30 mouse cellular contexts compared by ENCODE assay signal in genomic region chr9:113783674-113784073, GRCm38 (mm10). TPM values are rescaled to one million over a fixed set of nuclear protein-coding genes. Genes with fewer than 3 reads are reported as not detected.
A peak's percentile ranks its signal among the peaks of the same experiment; 100 is the strongest.
DNase-seq lines count a peak whose midpoint lies in the region; ATAC-seq and TF ChIP-seq lines count a peak whose summit lies in the region.
"Had no signal": no experiment of that assay in that cellular context is flagged by ENCODE, and none has a peak within 500 bp of the region (broad histone marks: within the 10 kb centered on the region; RNA-seq: fewer than 3 reads in every experiment).

No protein-coding gene starts in this region.

- no peak overlapping the region for H3K4me3 ChIP-seq in layer of hippocampus, adult 2 months
- H3K4me3 ChIP-seq: forebrain, embryonic 15.5 days; heart, embryonic 15.5 days; hindbrain, embryonic 13.5 days; limb, embryonic 10.5 days; limb, embryonic 15.5 days; liver, embryonic 15.5 days; midbrain, embryonic 15.5 days; neural tube, embryonic 15.5 days had no signal

- peak; percentile 72 for ATAC-seq in common myeloid progenitor, adult 5-6 weeks (replicated peaks; ENCODE audit: low read depth, poor library complexity, severe bottlenecking)
- ATAC-seq in hematopoietic stem cell, adult 5-6 weeks (replicated peaks in 1 of 2; ENCODE audit: insufficient read depth in 1 of 2, low FRiP score in 2 of 2, low TSS enrichment in 1 of 2, low read depth in 1 of 2, poor library complexity in 2 of 2, severe bottlenecking in 2 of 2): peak; percentile 64 to 77
- ATAC-seq: activated CD4-positive, CD25-positive, alpha-beta regulatory T cell, adult 4 months; CD4-positive, CD25-positive, alpha-beta regulatory T cell, adult 4 months; forebrain, embryonic 15.5 days; intestine, embryonic 16.5 days; midbrain, embryonic 15.5 days had no signal

- DNase-seq in heart, adult 11 months: peak; percentile 64
- no peak for DNase-seq in heart, adult 8-10 months (ENCODE audit: low spot score)
- DNase-seq in layer of hippocampus, adult 2 months (ENCODE audit: low spot score in 2 of 2): no peak
- no peak for DNase-seq in layer of hippocampus, adult 9-11 months
- no peak for DNase-seq in adrenal gland, postnatal 25 days
- no peak for DNase-seq in frontal cortex, adult 2 months (ENCODE audit: extremely low spot score in 1 of 2, low spot score in 1 of 2)
- DNase-seq: adrenal gland, adult 2 months; cerebellum, adult 2 months; cerebellum, postnatal 14 days; gastrocnemius, postnatal 10 days; heart, adult 18-20 months; heart, postnatal 36 days; kidney, adult 9 months; kidney, postnatal 25 days; layer of hippocampus, postnatal 36 days; retina, postnatal 1 day; right cerebral cortex, postnatal 14 days had no signal

- no peak overlapping the region for H3K27ac ChIP-seq in layer of hippocampus, adult 2 months
- H3K27ac ChIP-seq: forebrain, embryonic 15.5 days; heart, embryonic 15.5 days; hindbrain, embryonic 13.5 days; limb, embryonic 10.5 days; limb, embryonic 15.5 days; liver, embryonic 15.5 days; midbrain, embryonic 15.5 days; neural tube, embryonic 15.5 days had no signal

- TF ChIP-seq CTCF in layer of hippocampus, adult 2 months (conservative IDR thresholded peaks at IDR 0.05): peak; percentile 26; the same call in 1 of the 2 replicates

RNA-seq across cellular contexts. Expression of gene Clasp2, which starts 42.4 kb away (rescaled TPM):
- total RNA-seq in heart, adult 8-10 months (2022): 10 to 100 TPM; 53.8 to 62.5 (median 58.9) TPM
- 100 to 1,000 TPM; 199 to 202 TPM for total RNA-seq in layer of hippocampus, adult 2 months (2021)
- 42.2 and 50.5 TPM in 2 replicates for total RNA-seq in common myeloid progenitor, adult 5-6 weeks (2017)
- total RNA-seq in hematopoietic stem cell, adult 5-6 weeks (2017): 37.7 and 53.3 TPM in 2 replicates
- 123 and 133 TPM in 2 replicates for total RNA-seq in adrenal gland, postnatal 25 days (2021)
- 116 and 122 TPM in 2 replicates for polyA plus RNA-seq in frontal cortex, adult 2 months (2012; rRNA removed)
